Mouse (Mus musculus): Measurements from ENCODE around the gene Gatc. TPM values are rescaled to one million over a fixed set of nuclear protein-coding genes. Genes with fewer than 3 reads are reported as not detected.

The Gatc gene
- polyA plus RNA-seq, 1 experiment, result 9.3 TPM

DNA sequence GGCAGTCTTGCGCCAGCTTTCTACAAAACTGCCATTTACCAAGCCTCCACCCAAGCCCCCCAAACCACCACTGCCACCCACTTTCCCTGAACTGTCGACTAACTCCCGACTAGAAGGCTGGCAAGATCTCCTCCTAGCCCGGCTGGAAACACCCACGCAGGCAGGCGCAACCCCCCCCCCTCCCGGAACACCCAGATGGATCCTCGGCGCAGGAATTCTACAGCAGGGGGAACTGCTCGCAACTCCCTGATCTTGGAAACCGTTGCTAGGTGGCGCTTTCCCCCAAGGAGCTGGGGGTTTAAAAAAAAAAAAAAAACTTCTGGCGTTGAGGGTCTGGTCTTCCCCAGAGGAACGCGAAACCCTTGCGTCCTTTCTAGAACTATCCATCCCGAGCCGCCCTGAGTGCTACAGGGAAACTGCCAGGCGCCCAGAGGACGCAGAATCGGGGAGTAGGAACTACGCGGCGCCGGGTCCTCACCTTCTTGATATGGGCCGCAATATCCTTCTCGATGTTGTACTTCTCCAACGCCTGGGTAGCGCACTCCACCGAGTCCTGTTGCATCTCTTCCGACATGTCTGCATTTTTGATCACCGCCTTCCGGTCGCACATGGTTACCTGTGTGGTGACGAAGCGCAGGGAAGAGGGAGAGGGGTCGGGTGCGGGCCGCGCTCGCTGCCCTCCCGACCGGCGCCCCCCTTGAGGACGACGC lies 40.8 kb downstream of the Gatc start:
- Histone ChIP-seq H3K79me2 (ENCODE audit: control insufficient read depth, insufficient read depth) (peaks cover 31% of the 10 kb centered on the region), H3K79me3 (ENCODE audit: low read depth) (peaks cover 21% of the 10 kb centered on the region), H3K27me3 (ENCODE audit: control insufficient read depth, insufficient read depth, insufficient read length) (no peaks in the 10 kb centered on the region), H3K36me3 (ENCODE audit: control insufficient read depth, insufficient read depth) (peaks cover 44% of the 10 kb centered on the region), H3K4me3 (ENCODE audit: insufficient read depth, poor library complexity, severe bottlenecking) (peak overlapping the region; percentile 76), H3ac (ENCODE audit: control insufficient read depth, insufficient read length, low read depth) (peak overlapping the region; percentile 87)
- TF ChIP-seq FOSL1 (IDR thresholded peaks at IDR 0.05; ENCODE audit: insufficient read depth, low read length, poor library complexity, severe bottlenecking) (no peak), CTCF (IDR thresholded peaks at IDR 0.05; ENCODE audit: control insufficient read depth, insufficient read depth, insufficient read length) (peak; percentile 3), MAX (IDR thresholded peaks at IDR 0.05) (no peak), CEBPB (IDR thresholded peaks at IDR 0.05; ENCODE audit: low read depth) (no peak), USF1 (IDR thresholded peaks at IDR 0.05; ENCODE audit: low read depth) (no peak), MYOG (IDR thresholded peaks at IDR 0.05; ENCODE audit: control insufficient read depth, extremely low read depth, insufficient read length) (no peak)

- Histone ChIP-seq H3ac (ENCODE audit: control insufficient read depth, insufficient read length, low read depth) (no peak overlapping the region), H3K79me3 (ENCODE audit: low read depth) (peaks cover 21% of the 10 kb centered on the region), H3K36me3 (ENCODE audit: control insufficient read depth, insufficient read depth) (peaks cover 75% of the 10 kb centered on the region), H3K4me3 (ENCODE audit: insufficient read depth, poor library complexity, severe bottlenecking) (no peak overlapping the region), H3K27me3 (ENCODE audit: control insufficient read depth, insufficient read depth, insufficient read length) (no peaks in the 10 kb centered on the region), H3K79me2 (ENCODE audit: control insufficient read depth, insufficient read depth) (peaks cover 31% of the 10 kb centered on the region)
- TF ChIP-seq USF1 (IDR thresholded peaks at IDR 0.05; ENCODE audit: low read depth), result no peak
- TF ChIP-seq CTCF (IDR thresholded peaks at IDR 0.05; ENCODE audit: control insufficient read depth, insufficient read depth, insufficient read length), result no peak
- TF ChIP-seq CEBPB (IDR thresholded peaks at IDR 0.05; ENCODE audit: low read depth), result no peak
- no peak for TF ChIP-seq MYOG (IDR thresholded peaks at IDR 0.05; ENCODE audit: control insufficient read depth, extremely low read depth, insufficient read length)
- no peak for TF ChIP-seq FOSL1 (IDR thresholded peaks at IDR 0.05; ENCODE audit: insufficient read depth, low read length, poor library complexity, severe bottlenecking)
- no peak for TF ChIP-seq MAX (IDR thresholded peaks at IDR 0.05)
- TF ChIP-seq MYOD1 (IDR thresholded peaks at IDR 0.05; ENCODE audit: control insufficient read depth, insufficient read length, low read depth), result no peak
Measured at GRCm38 (mm10) chr5:115296347-115296746, 44.6 kb downstream of the Gatc start.

DNA sequence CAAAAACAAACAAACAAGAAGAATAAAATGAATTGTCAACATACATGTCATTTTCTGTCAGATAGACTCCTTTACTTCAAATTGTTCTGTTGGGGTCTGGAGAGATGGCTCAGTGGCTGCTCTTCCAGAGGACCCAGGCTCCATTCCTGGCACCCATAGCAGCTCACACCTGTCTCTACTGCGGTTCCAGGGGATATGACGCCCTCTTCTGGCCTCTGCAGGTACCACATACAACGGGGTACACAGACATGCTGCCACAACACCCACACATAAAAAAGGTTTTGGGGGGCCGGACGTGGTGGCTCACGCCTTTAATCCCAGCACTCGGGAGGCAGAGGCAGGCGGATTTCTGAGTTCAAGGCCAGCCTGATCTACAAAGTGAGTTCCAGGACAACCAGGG lies 46.8 kb downstream of the Gatc start:
- peaks cover 16% of the 10 kb centered on the region for H3K79me2 ChIP-seq (ENCODE audit: control insufficient read depth, insufficient read depth)
- peaks cover 79% of the 10 kb centered on the region for H3K36me3 ChIP-seq (ENCODE audit: control insufficient read depth, insufficient read depth)
- TF ChIP-seq FOSL1 (IDR thresholded peaks at IDR 0.05; ENCODE audit: insufficient read depth, low read length, poor library complexity, severe bottlenecking), result no peak
- no peak for TF ChIP-seq MAX (IDR thresholded peaks at IDR 0.05)
- TF ChIP-seq MYOD1 (IDR thresholded peaks at IDR 0.05; ENCODE audit: control insufficient read depth, insufficient read length, low read depth), result no peak
- TF ChIP-seq CEBPB (IDR thresholded peaks at IDR 0.05; ENCODE audit: low read depth), result no peak
- TF ChIP-seq MYOG (IDR thresholded peaks at IDR 0.05; ENCODE audit: control insufficient read depth, extremely low read depth, insufficient read length), result no peak
- no peak for TF ChIP-seq USF1 (IDR thresholded peaks at IDR 0.05; ENCODE audit: low read depth)
- no peak for TF ChIP-seq CTCF (IDR thresholded peaks at IDR 0.05; ENCODE audit: control insufficient read depth, insufficient read depth, insufficient read length)
- no peak overlapping the region for H3ac ChIP-seq (ENCODE audit: control insufficient read depth, insufficient read length, low read depth)
- H3K27me3 ChIP-seq (ENCODE audit: control insufficient read depth, insufficient read depth, insufficient read length), result no peaks in the 10 kb centered on the region
- H3K4me3 ChIP-seq (ENCODE audit: insufficient read depth, poor library complexity, severe bottlenecking), result no peak overlapping the region
- peaks cover 11% of the 10 kb centered on the region for H3K79me3 ChIP-seq (ENCODE audit: low read depth)

DNA sequence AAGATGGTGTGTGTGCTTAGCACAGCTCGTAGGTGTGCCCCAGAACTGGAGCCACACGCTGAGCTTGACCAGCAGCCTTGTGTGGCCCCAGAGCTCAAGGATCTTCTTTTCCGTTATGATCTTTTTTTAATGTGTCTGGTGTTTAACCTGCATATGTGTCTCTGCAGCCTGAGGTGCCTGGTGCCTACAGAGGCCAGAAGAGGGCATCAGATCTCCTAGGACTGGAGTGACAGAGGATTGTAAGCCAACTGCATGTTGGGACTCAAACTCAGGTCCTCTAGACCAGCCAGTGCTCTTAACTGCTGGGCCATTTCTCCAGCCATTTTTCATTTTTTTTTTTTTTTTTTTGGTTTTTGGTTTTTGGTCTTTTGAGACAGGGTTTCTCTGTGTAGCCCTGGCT lies 56.2 kb downstream of the Gatc start:
- no peak overlapping the region for H3K4me3 ChIP-seq (ENCODE audit: insufficient read depth, poor library complexity, severe bottlenecking)

More for the DNA sequence above, 56.2 kb downstream of the Gatc start:
- Histone ChIP-seq H3ac (ENCODE audit: control insufficient read depth, insufficient read length, low read depth) (no peak overlapping the region), H3K36me3 (ENCODE audit: control insufficient read depth, insufficient read depth) (peaks cover 37% of the 10 kb centered on the region), H3K27me3 (ENCODE audit: control insufficient read depth, insufficient read depth, insufficient read length) (no peaks in the 10 kb centered on the region), H3K79me2 (ENCODE audit: control insufficient read depth, insufficient read depth) (peaks cover 29% of the 10 kb centered on the region), H3K79me3 (ENCODE audit: low read depth) (peaks cover 9% of the 10 kb centered on the region)
- TF ChIP-seq MAX (IDR thresholded peaks at IDR 0.05), result no peak
- no peak for TF ChIP-seq CTCF (IDR thresholded peaks at IDR 0.05; ENCODE audit: control insufficient read depth, insufficient read depth, insufficient read length)
- TF ChIP-seq MYOD1 (IDR thresholded peaks at IDR 0.05; ENCODE audit: control insufficient read depth, insufficient read length, low read depth), result no peak
- TF ChIP-seq CEBPB (IDR thresholded peaks at IDR 0.05; ENCODE audit: low read depth), result no peak
- TF ChIP-seq USF1 (IDR thresholded peaks at IDR 0.05; ENCODE audit: low read depth), result no peak
- TF ChIP-seq MYOG (IDR thresholded peaks at IDR 0.05; ENCODE audit: control insufficient read depth, extremely low read depth, insufficient read length), result no peak

Other genes starting within 250 kb of the Gatc start
- 6.5 TPM for gene Gm10401, start 242.9 kb downstream of the Gatc start, polyA plus RNA-seq (2012; fragmentation: generic; extraction: Trizol)
- 56.9 TPM for gene Acads, start 221.8 kb downstream of the Gatc start, polyA plus RNA-seq (2012; fragmentation: generic; extraction: Trizol)
- gene Unc119b, start 206.2 kb downstream of the Gatc start, polyA plus RNA-seq (2012; fragmentation: generic; extraction: Trizol), result 39.0 TPM
- gene Mlec, start 183.0 kb downstream of the Gatc start, polyA plus RNA-seq (2012; fragmentation: generic; extraction: Trizol), result 120 TPM
- gene Cabp1, start 146.8 kb downstream of the Gatc start, polyA plus RNA-seq (2012; fragmentation: generic; extraction: Trizol), result 0.12 TPM
- gene Pop5, start 105.3 kb downstream of the Gatc start, polyA plus RNA-seq (2012; fragmentation: generic; extraction: Trizol), result 141 TPM
- gene Rnf10, start 68.3 kb downstream of the Gatc start, polyA plus RNA-seq (2012; fragmentation: generic; extraction: Trizol), result 194 TPM
- 27.6 TPM for gene Coq5, start 61.5 kb downstream of the Gatc start, polyA plus RNA-seq (2012; fragmentation: generic; extraction: Trizol)
- 690 TPM for gene Dynll1, start 40.2 kb downstream of the Gatc start, polyA plus RNA-seq (2012; fragmentation: generic; extraction: Trizol)
- gene Srsf9, start 14.0 kb downstream of the Gatc start, polyA plus RNA-seq (2012; fragmentation: generic; extraction: Trizol), result 113 TPM
- 36.8 TPM for gene Triap1, start within 50 bp of the Gatc start, polyA plus RNA-seq (2012; fragmentation: generic; extraction: Trizol)
- 1,861 TPM for gene Cox6a1, start 7.8 kb upstream of the Gatc start, polyA plus RNA-seq (2012; fragmentation: generic; extraction: Trizol)
- gene Msi1, start 88.4 kb upstream of the Gatc start, polyA plus RNA-seq (2012; fragmentation: generic; extraction: Trizol), result 0.90 TPM
- gene Pla2g1b, start 125.1 kb upstream of the Gatc start, polyA plus RNA-seq (2012; fragmentation: generic; extraction: Trizol), result not detected
- gene Sirt4, start 143.5 kb upstream of the Gatc start, polyA plus RNA-seq (2012; fragmentation: generic; extraction: Trizol), result 9.2 TPM
- gene Pxn, start 165.5 kb upstream of the Gatc start, polyA plus RNA-seq (2012; fragmentation: generic; extraction: Trizol), result 46.8 TPM
- 5,791 TPM for gene Rplp0, start 218.3 kb upstream of the Gatc start, polyA plus RNA-seq (2012; fragmentation: generic; extraction: Trizol)
- gene Gcn1l1, start 224.1 kb upstream of the Gatc start, polyA plus RNA-seq (2012; fragmentation: generic; extraction: Trizol), result 46.2 TPM